Mouse (Mus musculus) olfactory bulb, adult 2 months (tissue): ENCODE data around the gene Slain2. TPM values are rescaled to one million over a fixed set of nuclear protein-coding genes. Genes with fewer than 3 reads are reported as not detected.

Source experiments
- H3K27ac ChIP-seq: fragments of 200-500 bp; 2 replicates; pipeline ENCODE4 v1.5.1; 2012; ENCODE audit warnings: low read depth, low read length; ENCODE audit not compliant: insufficient read depth
- H3K4me1 ChIP-seq: fragments of 200-500 bp; 2 replicates; pipeline ENCODE4 v1.6.1; 2012; ENCODE audit warnings: low read length; ENCODE audit not compliant: control insufficient read depth, insufficient read depth
- H3K4me3 ChIP-seq: fragments of 200-500 bp; 2 replicates; pipeline ENCODE4 v1.5.1; 2012; ENCODE audit warnings: mild to moderate bottlenecking, low read depth, low read length, moderate library complexity; ENCODE audit not compliant: insufficient read depth
- CTCF ChIP-seq: fragments of 200-500 bp; IDR thresholded peaks from 2 replicates; pipeline ENCODE4 v1.5.1; 2012; ENCODE audit warnings: low read depth, mild to moderate bottlenecking, low read length, moderate library complexity; ENCODE audit not compliant: insufficient read depth
- POLR2A ChIP-seq: fragments of 200-500 bp; IDR thresholded peaks from 2 replicates; pipeline ENCODE4 v1.6.1; 2012; ENCODE audit warnings: mild to moderate bottlenecking, low read depth, low read length, moderate library complexity; ENCODE audit not compliant: insufficient read depth
- WGBS: fragments of 180-500 bp; shearing (Covaris S2); methylation state at CpG from one replicate; pipeline ENCODE4 v1.1.7; 2018; 5-methylcytosine and 5-hydroxymethylcytosine counted together
- polyA plus RNA-seq: library from polyadenylated mRNA; stranded (reverse); fragments of >200 nt; gene quantifications from 2 replicates; pipeline ENCODE4 v1.2.4, GENCODE M21; 2012; ENCODE audit warnings: low replicate concordance; ENCODE audit not compliant: missing spikeins, insufficient read depth, insufficient read length

The Slain2 gene
- polyA plus RNA-seq, 1 experiment, result not detected

GRCm38 (mm10) chr5:73014745-73015144, 100.6 kb downstream of the Slain2 start:
- 45% methylated on average over 9 of the region's 9 CpGs for WGBS
- Histone ChIP-seq H3K4me3 (no peak overlapping the region), H3K27ac (no peak overlapping the region), H3K4me1 (peaks cover 3% of the 10 kb centered on the region; the same call in 1 of the 2 replicates)
- no peak for TF ChIP-seq CTCF
- no peak for TF ChIP-seq POLR2A

- TF ChIP-seq POLR2A (no peak), CTCF (no peak)
- WGBS, result 93% methylated on average over 13 of the region's 13 CpGs
- Histone ChIP-seq H3K4me1 (no peaks in the 10 kb centered on the region), H3K4me3 (no peak overlapping the region), H3K27ac (no peak overlapping the region)
Measured at GRCm38 (mm10) chr5:73023801-73024200, 109.7 kb downstream of the Slain2 start.

Other genes with a start within 250 kb of the Slain2 start
- not detected in 2 replicates for gene Txk, start 161.5 kb upstream of the Slain2 start, polyA plus RNA-seq
- gene Tec, start 45.8 kb upstream of the Slain2 start, polyA plus RNA-seq, result not detected in 2 replicates
- not detected in 2 replicates for gene Gm10135, start 60.4 kb downstream of the Slain2 start, polyA plus RNA-seq
- gene Slc10a4, start 92.6 kb downstream of the Slain2 start, polyA plus RNA-seq, result not detected in 2 replicates